Mouse (Mus musculus): Measurements from ENCODE around the gene Cul1. TPM values are rescaled to one million over a fixed set of nuclear protein-coding genes. Genes with fewer than 3 reads are reported as not detected.
A peak's percentile ranks its signal among the peaks of the same experiment; 100 is the strongest.

The Cul1 gene
- total RNA-seq, 1 experiment from 2014 or later: 96.4 TPM

DNA sequence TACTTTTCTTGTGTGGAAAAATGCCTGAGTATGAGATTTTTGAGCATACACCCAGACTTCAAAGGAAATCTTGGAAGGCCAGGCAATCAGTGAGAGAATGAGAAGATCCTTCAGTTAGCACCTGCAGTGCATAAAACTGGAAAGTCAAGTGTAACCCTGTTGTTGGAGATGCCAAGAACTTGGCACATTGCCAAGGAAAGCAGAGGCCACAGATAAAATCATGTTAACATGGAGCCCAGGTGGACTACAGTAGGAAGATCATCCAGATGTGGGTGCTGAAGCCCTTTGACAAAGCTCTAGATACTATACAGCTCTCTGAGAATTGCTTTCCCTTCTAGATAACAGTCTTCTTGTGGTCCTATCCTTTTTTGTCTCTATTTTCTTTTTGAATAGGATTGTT is 19.2 kb downstream of the Cul1 start:
- peak; percentile 32 for DNase-seq

DNA sequence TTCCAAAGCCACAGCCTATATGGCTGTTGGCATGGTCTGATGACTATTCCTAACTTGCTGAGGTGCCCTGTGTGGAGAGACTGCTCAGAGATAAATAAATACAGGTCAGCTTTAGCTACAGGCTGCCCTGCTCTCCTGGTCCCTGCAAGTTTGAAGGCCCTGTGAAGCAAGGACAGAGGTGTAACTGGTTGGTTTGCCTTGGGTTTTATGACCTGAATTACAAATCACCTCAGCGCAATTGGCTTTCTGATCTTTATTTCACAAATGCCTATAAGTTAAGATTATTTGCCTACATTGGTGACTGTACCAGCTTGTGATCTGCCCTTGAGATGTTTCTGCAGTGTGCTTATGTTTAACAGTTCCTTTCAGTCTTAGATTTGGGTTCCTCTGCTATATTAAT is 28.8 kb downstream of the Cul1 start:
- no peak for DNase-seq

DNA sequence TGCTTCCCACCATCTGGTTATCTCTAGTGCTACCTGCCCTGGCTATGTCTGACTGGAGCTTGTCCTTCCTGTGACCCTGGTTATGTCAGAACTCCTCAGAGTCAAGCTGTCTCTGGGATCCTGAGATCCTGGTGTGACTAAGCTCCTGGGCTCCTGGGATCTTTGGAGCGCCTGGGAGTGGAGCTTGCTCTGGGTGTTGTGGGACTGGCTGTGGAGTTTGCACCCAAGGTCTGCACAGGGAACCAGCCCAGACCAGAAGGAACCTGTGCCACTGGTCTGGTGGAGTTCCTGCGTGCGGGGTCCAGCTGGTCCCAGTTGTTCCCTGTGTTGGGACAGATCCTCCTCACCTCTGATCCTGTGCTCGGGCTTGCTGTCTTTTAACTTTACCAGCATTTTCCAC is 41.4 kb downstream of the Cul1 start:
- DNase-seq: no peak

- no peak for DNase-seq
Observed at GRCm38 (mm10) chr6:47520030-47520429, 66.8 kb downstream of the Cul1 start.

DNA sequence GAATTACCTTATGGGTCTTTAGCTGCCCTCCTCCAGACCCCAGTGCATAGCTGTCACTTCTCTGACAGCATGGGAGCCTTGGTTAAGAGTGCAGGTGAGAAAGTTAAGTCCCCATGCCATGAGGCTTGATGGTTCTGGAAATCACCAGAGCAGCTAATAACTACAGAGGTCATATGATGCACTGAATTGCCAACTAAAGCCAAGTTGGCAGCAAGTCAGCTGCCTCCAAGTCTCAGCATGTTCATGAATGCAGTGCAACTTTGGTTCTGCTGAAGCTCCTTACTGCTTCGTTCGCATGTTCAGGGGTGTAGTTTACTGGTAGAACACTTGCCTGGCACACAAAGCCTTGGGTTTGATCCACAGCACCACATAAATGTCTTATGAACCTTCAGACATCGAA is 69.2 kb downstream of the Cul1 start:
- DNase-seq: peak; percentile 18

GRCm38 (mm10) chr6:47525041-47525440 is 71.8 kb downstream of the Cul1 start:
- DNase-seq: no peak

DNA sequence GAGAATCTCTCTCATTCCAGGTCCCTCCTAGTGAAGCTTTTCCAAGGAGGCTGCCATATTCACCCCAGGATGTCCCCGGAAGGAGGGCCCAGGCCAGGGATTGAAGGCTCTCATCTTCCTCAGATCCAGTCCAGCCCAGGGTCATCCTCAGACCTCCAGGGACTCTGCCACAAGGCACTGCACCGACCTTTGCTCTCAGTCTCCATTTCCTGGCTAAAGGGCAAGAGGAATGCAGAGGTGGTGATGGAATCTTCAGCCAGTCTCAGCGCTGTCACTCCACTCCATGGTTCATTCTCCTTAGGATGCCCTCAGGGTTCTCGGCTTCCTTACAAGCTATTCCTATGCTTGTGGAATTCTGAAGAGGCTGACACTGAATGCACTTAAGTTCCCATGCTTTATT is 73.2 kb downstream of the Cul1 start:
- no peak for DNase-seq

DNA sequence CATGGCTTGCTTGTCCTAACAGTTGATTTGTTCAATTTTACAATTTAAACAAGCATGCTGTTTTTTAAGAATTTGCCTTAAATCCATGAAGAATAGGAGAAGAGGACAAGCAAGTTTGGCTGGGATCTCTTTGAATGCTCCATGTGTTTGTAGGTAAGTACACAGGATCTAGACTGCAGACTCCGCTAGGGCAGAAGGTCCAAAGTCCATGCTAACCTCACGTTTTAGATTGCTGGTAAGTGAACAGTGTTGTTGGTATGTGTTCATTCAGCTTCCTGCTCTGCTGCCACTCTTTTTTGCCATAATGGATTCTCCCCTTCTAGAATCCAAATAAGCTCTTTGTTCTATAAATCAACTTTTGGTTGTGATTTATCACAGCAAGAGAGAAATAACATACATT is 73.9 kb downstream of the Cul1 start:
- DNase-seq: no peak

GRCm38 (mm10) chr6:47527655-47528054 is 74.5 kb downstream of the Cul1 start:
- DNase-seq: no peak

DNA sequence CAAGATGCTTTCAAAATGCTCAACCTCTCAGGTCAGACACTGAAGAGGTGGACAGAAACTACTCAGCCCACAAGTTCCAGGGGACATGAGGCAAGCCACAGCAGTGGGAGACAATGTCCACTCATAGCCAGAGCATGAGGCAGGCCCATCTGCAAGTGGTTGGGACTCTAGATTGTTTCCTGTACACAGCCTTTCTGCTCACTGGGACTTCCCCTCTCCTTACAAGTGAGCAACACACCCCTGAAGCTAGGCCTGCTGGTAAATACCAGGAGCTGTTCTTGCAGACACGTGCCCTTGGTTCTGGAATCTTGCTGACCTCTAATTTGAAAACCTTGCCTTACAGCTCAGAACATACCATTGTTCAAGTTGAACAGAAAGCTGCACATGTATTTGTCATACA is 79.3 kb downstream of the Cul1 start:
- no peak for DNase-seq

GRCm38 (mm10) chr6:47535333-47535732 is 82.1 kb downstream of the Cul1 start:
- DNase-seq: no peak

- DNase-seq: no peak
Observed at GRCm38 (mm10) chr6:47552280-47552679, 99.1 kb downstream of the Cul1 start.

DNA sequence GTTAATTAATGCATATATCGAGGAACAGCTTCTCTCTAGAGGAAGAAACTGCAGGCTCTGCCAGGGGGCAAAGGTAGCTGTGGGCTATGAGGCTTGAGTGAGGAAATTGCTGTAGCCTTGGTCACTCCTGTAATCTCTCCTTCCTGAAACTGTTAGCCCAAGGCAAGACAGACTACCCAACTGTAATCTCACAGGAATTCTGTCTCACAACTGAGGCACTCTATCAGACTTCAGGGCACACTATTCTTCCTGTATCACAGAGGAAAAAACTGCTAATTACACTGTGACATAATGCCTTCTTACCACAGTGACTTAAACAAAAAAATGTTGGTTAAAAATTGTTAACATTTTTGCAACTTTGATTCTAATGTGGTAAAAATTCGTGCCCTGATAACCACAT is 106.1 kb downstream of the Cul1 start:
- no peak for DNase-seq

GRCm38 (mm10) chr6:47560407-47560806 is 107.2 kb downstream of the Cul1 start:
- no peak for DNase-seq

DNA sequence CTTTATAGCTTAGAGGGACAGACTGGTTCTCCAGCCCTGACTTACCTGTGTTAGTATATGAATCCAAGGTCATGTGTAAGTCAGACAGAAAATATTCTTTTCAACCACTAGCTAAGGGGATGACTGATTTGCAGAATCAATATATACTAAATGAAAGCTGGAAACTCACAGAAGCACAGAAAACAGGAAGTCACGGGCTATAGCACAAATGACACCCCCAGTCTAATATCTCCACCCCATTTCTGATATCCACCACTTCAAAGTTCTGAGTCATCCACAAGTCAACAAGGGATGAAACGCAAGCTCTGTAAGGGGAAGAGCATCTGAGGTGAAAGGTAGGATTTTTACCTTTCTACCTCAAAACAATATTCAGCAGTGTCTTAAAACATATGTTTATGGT is 107.6 kb downstream of the Cul1 start:
- no peak for DNase-seq

DNA sequence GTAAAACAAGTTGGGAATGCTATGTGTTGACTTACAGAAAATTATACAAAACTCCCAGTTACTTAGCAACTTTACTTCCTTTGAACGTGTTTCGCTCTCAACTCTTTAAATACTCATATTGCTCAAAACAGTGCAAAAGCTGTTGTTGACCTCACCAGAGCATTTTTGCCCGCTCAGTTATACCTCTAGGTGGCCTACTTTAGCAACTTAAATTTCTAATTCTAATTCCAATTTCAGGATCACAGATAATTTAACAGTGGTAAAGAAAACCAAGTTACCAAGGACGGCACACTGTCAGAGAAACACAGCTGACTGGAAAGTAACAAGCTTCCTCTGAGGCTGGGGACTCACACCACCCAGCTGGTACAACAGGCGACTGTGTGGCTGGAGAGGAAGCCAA is 108.2 kb downstream of the Cul1 start:
- DNase-seq: peak; percentile 4

- DNase-seq: peak; percentile 4
Observed at GRCm38 (mm10) chr6:47565326-47566035, 112.3 kb downstream of the Cul1 start.

DNA sequence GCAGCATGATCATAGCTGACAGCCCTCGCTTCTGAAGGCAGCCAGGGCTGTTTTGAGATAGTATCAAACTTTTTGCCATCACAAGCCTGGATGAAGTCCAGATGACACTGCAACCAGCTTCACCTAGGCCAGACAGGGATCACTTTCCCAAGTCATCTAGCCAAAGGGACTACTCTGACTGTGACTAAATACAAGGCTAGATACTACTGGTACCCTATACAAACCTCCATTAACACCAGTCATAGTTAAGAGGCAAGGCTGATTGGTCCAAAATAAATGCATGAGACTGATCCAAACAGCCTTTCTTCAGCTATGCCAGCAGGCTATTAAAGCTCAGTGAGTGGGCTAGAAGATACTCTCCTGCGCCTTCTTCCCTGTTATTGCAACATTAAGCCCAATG is 119.7 kb downstream of the Cul1 start:
- DNase-seq: no peak

Other genes starting within 250 kb of the Cul1 start
- gene Ezh2, start 141.9 kb downstream of the Cul1 start, total RNA-seq (2021): 36.6 and 38.2 TPM in 2 replicates

Data from adrenal gland, postnatal 14 days (tissue).